Mouse (Mus musculus): ENCODE results near the gene Slc43a2.

- TF ChIP-seq SRF (IDR thresholded peaks at IDR 0.05; ENCODE audit: control insufficient read depth, insufficient read length, low read depth) (no peak), POLR2AphosphoS2 (IDR thresholded peaks at IDR 0.05; ENCODE audit: insufficient read length, low read depth) (no peak), MYOG (IDR thresholded peaks at IDR 0.05; ENCODE audit: control insufficient read depth in 1 of 3, insufficient read depth in 1 of 3, insufficient read length in 2 of 3, low read depth in 2 of 3) (no peak), POLR2A (IDR thresholded peaks at IDR 0.05; ENCODE audit: insufficient read length, low read depth) (no peak), REST (IDR thresholded peaks at IDR 0.05; ENCODE audit: insufficient read depth, insufficient read length) (no peak), USF1 (IDR thresholded peaks at IDR 0.05; ENCODE audit: low read depth) (no peak), MAX (IDR thresholded peaks at IDR 0.05; ENCODE audit: low read depth) (no peak), CEBPB (IDR thresholded peaks at IDR 0.05; ENCODE audit: insufficient read depth, poor library complexity, severe bottlenecking) (no peak), TCF12 (IDR thresholded peaks at IDR 0.05; ENCODE audit: insufficient read depth, poor library complexity, severe bottlenecking) (no peak), E2F4 (IDR thresholded peaks at IDR 0.05; ENCODE audit: insufficient read depth) (no peak), TCF3 (IDR thresholded peaks at IDR 0.05; ENCODE audit: insufficient read length, low read depth) (no peak)
These were observed 25.6 kb downstream of the Slc43a2 start for GRCm38 (mm10) chr11:75557142-75557541.
